Mouse (Mus musculus): Measurements from ENCODE around the gene Ddx41. TPM values are rescaled to one million over a fixed set of nuclear protein-coding genes. Genes with fewer than 3 reads are reported as not detected.
"Not testable (repeated sequence)": the region's sequence is repeated elsewhere in the genome, so short reads cannot be mapped to it uniquely, and the experiment has no call there.

Gene Ddx41
- polyA plus RNA-seq (2014; fragmentation: Nextera tagmentation; extraction: Ambion mirVana): 61.5 and 67.6 TPM in 2 replicates

- Histone ChIP-seq H3K4me2 (replicated peaks; ENCODE audit: low read depth, low read length) (peak within 1 kb of the TSS; percentile 67), H3K36me3 (ENCODE audit: control insufficient read depth, insufficient read depth, low read length) (peaks cover 65% of the 10 kb centered on the region), H3K4me3 (ENCODE audit: low read depth, low read length) (peak within 1 kb of the TSS; percentile 84), H3K27ac (ENCODE audit: low read length) (peak within 1 kb of the TSS; percentile 28; the same call in 1 of the 2 replicates), H3K27me3 (ENCODE audit: control insufficient read depth, insufficient read depth, low read length) (no peaks in the 10 kb centered on the region), H3K4me1 (ENCODE audit: control insufficient read depth, insufficient read depth, low read length) (peaks cover 11% of the 10 kb centered on the region), H3K9ac (replicated peaks; ENCODE audit: low read depth, low read length) (peak within 1 kb of the TSS; percentile 72), H3K9me3 (ENCODE audit: control insufficient read depth, low read depth, low read length) (no peaks in the 10 kb centered on the region)
- under 1% methylated on average over 70 of the region's 70 CpGs for WGBS
- peak; percentile 97 for ATAC-seq (ENCODE audit: insufficient number of reproducible peaks, insufficient read depth, low FRiP score, low read depth)
Observed at GRCm38 (mm10) chr13:55536194-55537175, at the start of gene Ddx41. Gene Ddx41, minus strand, starts transcription at chr13:55536658.

- H3K27me3 ChIP-seq (ENCODE audit: control insufficient read depth, insufficient read depth, low read length): no peaks in the 10 kb centered on the region
- no peaks in the 10 kb centered on the region; the same call in 1 of the 2 replicates for H3K9me3 ChIP-seq (ENCODE audit: control insufficient read depth, low read depth, low read length)
- no peak overlapping the region for H3K4me2 ChIP-seq (replicated peaks; ENCODE audit: low read depth, low read length)
- H3K36me3 ChIP-seq (ENCODE audit: control insufficient read depth, insufficient read depth, low read length): no peaks in the 10 kb centered on the region
- ATAC-seq (ENCODE audit: insufficient number of reproducible peaks, insufficient read depth, low FRiP score, low read depth): no peak
- no peak overlapping the region for H3K4me3 ChIP-seq (ENCODE audit: low read depth, low read length)
- H3K27ac ChIP-seq (ENCODE audit: low read length): no peak overlapping the region
- no peak overlapping the region for H3K9ac ChIP-seq (replicated peaks; ENCODE audit: low read depth, low read length)
- no peaks in the 10 kb centered on the region for H3K4me1 ChIP-seq (ENCODE audit: control insufficient read depth, insufficient read depth, low read length)
- 75% methylated on average over 4 of the region's 4 CpGs for WGBS
Observed at GRCm38 (mm10) chr13:55578086-55578485, 41.6 kb upstream of the Ddx41 start.

GRCm38 (mm10) chr13:55576872-55577271 lies 40.4 kb upstream of the Ddx41 start:
- not testable (repeated sequence) for H3K27me3 ChIP-seq (ENCODE audit: control insufficient read depth, insufficient read depth, low read length); H3K36me3 ChIP-seq (ENCODE audit: control insufficient read depth, insufficient read depth, low read length); H3K4me1 ChIP-seq (ENCODE audit: control insufficient read depth, insufficient read depth, low read length); H3K4me3 ChIP-seq (ENCODE audit: low read depth, low read length); ATAC-seq (ENCODE audit: insufficient number of reproducible peaks, insufficient read depth, low FRiP score, low read depth); H3K27ac ChIP-seq (ENCODE audit: low read length); H3K9me3 ChIP-seq (ENCODE audit: control insufficient read depth, low read depth, low read length); H3K4me2 ChIP-seq (replicated peaks; ENCODE audit: low read depth, low read length); H3K9ac ChIP-seq (replicated peaks; ENCODE audit: low read depth, low read length)
- 78% methylated on average over 6 of the region's 7 CpGs for WGBS

GRCm38 (mm10) chr13:55575932-55576331 lies 39.5 kb upstream of the Ddx41 start:
- H3K27me3 ChIP-seq (ENCODE audit: control insufficient read depth, insufficient read depth, low read length): no peaks in the 10 kb centered on the region
- H3K4me2 ChIP-seq (replicated peaks; ENCODE audit: low read depth, low read length): no peak overlapping the region
- H3K27ac ChIP-seq (ENCODE audit: low read length): no peak overlapping the region
- no peaks in the 10 kb centered on the region for H3K36me3 ChIP-seq (ENCODE audit: control insufficient read depth, insufficient read depth, low read length)
- WGBS: 50% methylated on average over 5 of the region's 5 CpGs
- no peak overlapping the region for H3K9ac ChIP-seq (replicated peaks; ENCODE audit: low read depth, low read length)
- no peak overlapping the region for H3K4me3 ChIP-seq (ENCODE audit: low read depth, low read length)
- no peaks in the 10 kb centered on the region; the same call in 1 of the 2 replicates for H3K9me3 ChIP-seq (ENCODE audit: control insufficient read depth, low read depth, low read length)
- H3K4me1 ChIP-seq (ENCODE audit: control insufficient read depth, insufficient read depth, low read length): no peaks in the 10 kb centered on the region
- ATAC-seq (ENCODE audit: insufficient number of reproducible peaks, insufficient read depth, low FRiP score, low read depth): no peak

- no peak overlapping the region for H3K27ac ChIP-seq (ENCODE audit: low read length)
- no peaks in the 10 kb centered on the region for H3K36me3 ChIP-seq (ENCODE audit: control insufficient read depth, insufficient read depth, low read length)
- H3K4me1 ChIP-seq (ENCODE audit: control insufficient read depth, insufficient read depth, low read length): peaks cover 7% of the 10 kb centered on the region
- no peak overlapping the region for H3K4me2 ChIP-seq (replicated peaks; ENCODE audit: low read depth, low read length)
- 74% methylated on average over 5 of the region's 5 CpGs for WGBS
- no peaks in the 10 kb centered on the region for H3K27me3 ChIP-seq (ENCODE audit: control insufficient read depth, insufficient read depth, low read length)
- no peak overlapping the region for H3K9ac ChIP-seq (replicated peaks; ENCODE audit: low read depth, low read length)
- H3K4me3 ChIP-seq (ENCODE audit: low read depth, low read length): no peak overlapping the region
- no peak for ATAC-seq (ENCODE audit: insufficient number of reproducible peaks, insufficient read depth, low FRiP score, low read depth)
- no peaks in the 10 kb centered on the region; the same call in 1 of the 2 replicates for H3K9me3 ChIP-seq (ENCODE audit: control insufficient read depth, low read depth, low read length)
Observed at GRCm38 (mm10) chr13:55574321-55574720, 37.9 kb upstream of the Ddx41 start.

- H3K4me2 ChIP-seq (replicated peaks; ENCODE audit: low read depth, low read length): no peak within 1 kb of the TSS
- 95% methylated on average over 2 of the region's 2 CpGs for WGBS
- H3K9me3 ChIP-seq (ENCODE audit: control insufficient read depth, low read depth, low read length): no peaks in the 10 kb centered on the region; the same call in 1 of the 2 replicates
- H3K9ac ChIP-seq (replicated peaks; ENCODE audit: low read depth, low read length): no peak within 1 kb of the TSS
- H3K27me3 ChIP-seq (ENCODE audit: control insufficient read depth, insufficient read depth, low read length): no peaks in the 10 kb centered on the region
- no peak within 1 kb of the TSS for H3K27ac ChIP-seq (ENCODE audit: low read length)
- no peak for ATAC-seq (ENCODE audit: insufficient number of reproducible peaks, insufficient read depth, low FRiP score, low read depth)
- no peaks in the 10 kb centered on the region; the same call in 1 of the 2 replicates for H3K36me3 ChIP-seq (ENCODE audit: control insufficient read depth, insufficient read depth, low read length)
- no peak within 1 kb of the TSS for H3K4me3 ChIP-seq (ENCODE audit: low read depth, low read length)
- H3K4me1 ChIP-seq (ENCODE audit: control insufficient read depth, insufficient read depth, low read length): peaks cover 10% of the 10 kb centered on the region
Observed at GRCm38 (mm10) chr13:55573432-55573831, 37.0 kb upstream of the Ddx41 start, which contains the start of gene Tmed9. Gene Tmed9, plus strand, starts transcription at chr13:55573732.

- no peak overlapping the region for H3K27ac ChIP-seq (ENCODE audit: low read length)
- H3K9me3 ChIP-seq (ENCODE audit: control insufficient read depth, low read depth, low read length): no peaks in the 10 kb centered on the region; the same call in 1 of the 2 replicates
- H3K27me3 ChIP-seq (ENCODE audit: control insufficient read depth, insufficient read depth, low read length): no peaks in the 10 kb centered on the region
- 76% methylated on average over 2 of the region's 2 CpGs for WGBS
- no peak for ATAC-seq (ENCODE audit: insufficient number of reproducible peaks, insufficient read depth, low FRiP score, low read depth)
- peaks cover 13% of the 10 kb centered on the region for H3K4me1 ChIP-seq (ENCODE audit: control insufficient read depth, insufficient read depth, low read length)
- H3K9ac ChIP-seq (replicated peaks; ENCODE audit: low read depth, low read length): no peak overlapping the region; the same call in 1 of the 2 replicates
- no peaks in the 10 kb centered on the region; the same call in 1 of the 2 replicates for H3K36me3 ChIP-seq (ENCODE audit: control insufficient read depth, insufficient read depth, low read length)
- no peak overlapping the region for H3K4me3 ChIP-seq (ENCODE audit: low read depth, low read length)
- H3K4me2 ChIP-seq (replicated peaks; ENCODE audit: low read depth, low read length): no peak overlapping the region
Observed at GRCm38 (mm10) chr13:55571977-55572376, 35.5 kb upstream of the Ddx41 start.

GRCm38 (mm10) chr13:55571027-55571751 lies 34.7 kb upstream of the Ddx41 start, which contains the start of gene Fam193b:
Gene Fam193b, minus strand, starts transcription at chr13:55571120.
- H3K4me3 ChIP-seq (ENCODE audit: low read depth, low read length): peak within 1 kb of the TSS; percentile 88
- ATAC-seq (ENCODE audit: insufficient number of reproducible peaks, insufficient read depth, low FRiP score, low read depth): peak; percentile 93
- H3K9me3 ChIP-seq (ENCODE audit: control insufficient read depth, low read depth, low read length): no peaks in the 10 kb centered on the region; the same call in 1 of the 2 replicates
- peaks cover 13% of the 10 kb centered on the region for H3K4me1 ChIP-seq (ENCODE audit: control insufficient read depth, insufficient read depth, low read length)
- H3K27me3 ChIP-seq (ENCODE audit: control insufficient read depth, insufficient read depth, low read length): no peaks in the 10 kb centered on the region
- H3K36me3 ChIP-seq (ENCODE audit: control insufficient read depth, insufficient read depth, low read length): peaks cover 2% of the 10 kb centered on the region
- peak within 1 kb of the TSS; percentile 92 for H3K4me2 ChIP-seq (replicated peaks; ENCODE audit: low read depth, low read length)
- peak within 1 kb of the TSS; percentile 88 for H3K27ac ChIP-seq (ENCODE audit: low read length)
- WGBS: 2% methylated on average over 42 of the region's 47 CpGs
- peak within 1 kb of the TSS; percentile 95 for H3K9ac ChIP-seq (replicated peaks; ENCODE audit: low read depth, low read length)

Measured in stomach, embryonic 14.5 days (tissue).